Mouse (Mus musculus) myocyte (in vitro differentiated cells): ENCODE measurements around the gene Rap1gap2. TPM values are rescaled to one million over a fixed set of nuclear protein-coding genes. Genes with fewer than 3 reads are reported as not detected.
A peak's percentile ranks its signal among the peaks of the same experiment; 100 is the strongest.

ENCODE experiments used
- H3K27me3 ChIP-seq: one replicate; pipeline ENCODE4 v1.6.1; 2011; ENCODE audit not compliant: control insufficient read depth, insufficient read depth, insufficient read length
- H3K36me3 ChIP-seq: one replicate; pipeline ENCODE4 v1.6.1; 2011; ENCODE audit not compliant: control insufficient read depth, insufficient read depth
- H3K4me2 ChIP-seq: one replicate; pipeline ENCODE4 v1.6.1; 2011; ENCODE audit warnings: low read depth, control low read depth
- H3K4me3 ChIP-seq: one replicate; pipeline ENCODE4 v1.5.1; 2011; ENCODE audit warnings: mild to moderate bottlenecking, control low read depth, moderate library complexity
- H3K79me2 ChIP-seq: one replicate; pipeline ENCODE4 v1.6.1; 2011; ENCODE audit not compliant: control insufficient read depth, insufficient read depth
- H3ac ChIP-seq: one replicate; pipeline ENCODE4 v1.6.1; 2011; ENCODE audit not compliant: control insufficient read depth, insufficient read length
- CEBPB ChIP-seq: IDR thresholded peaks from 2 replicates; pipeline ENCODE4 v1.6.1; 2011; ENCODE audit warnings: mild to moderate bottlenecking, moderate library complexity; ENCODE audit not compliant: poor library complexity, insufficient read depth, severe bottlenecking
- E2F4 ChIP-seq: IDR thresholded peaks from one replicate; pipeline ENCODE4 v1.6.1; 2011; ENCODE audit warnings: mild to moderate bottlenecking, control low read depth, moderate library complexity; ENCODE audit not compliant: insufficient read depth
- MAX ChIP-seq: IDR thresholded peaks from one replicate; pipeline ENCODE4 v1.6.1; 2011; ENCODE audit warnings: low read depth, mild to moderate bottlenecking, control low read depth
- MYOD1 ChIP-seq, 3 experiments: IDR thresholded peaks; one replicate each; pipeline ENCODE4 v1.6.1; 2011; ENCODE audit warnings: control low read depth in 2 of 3, low read depth in 2 of 3, mild to moderate bottlenecking in 2 of 3, moderate library complexity in 1 of 3; ENCODE audit not compliant: insufficient read length in 2 of 3, control insufficient read depth in 1 of 3
- MYOG ChIP-seq, 3 experiments: IDR thresholded peaks; one replicate each; pipeline ENCODE4 v1.6.1; 2011; ENCODE audit warnings: control low read depth in 2 of 3, low read depth in 2 of 3, mild to moderate bottlenecking in 2 of 3; ENCODE audit not compliant: insufficient read length in 2 of 3, control insufficient read depth in 1 of 3, insufficient read depth in 1 of 3
- POLR2A ChIP-seq: IDR thresholded peaks from one replicate; pipeline ENCODE4 v1.6.1; 2011; ENCODE audit warnings: low read depth, mild to moderate bottlenecking, control low read depth, moderate library complexity; ENCODE audit not compliant: insufficient read length
- POLR2AphosphoS2 ChIP-seq: IDR thresholded peaks from one replicate; pipeline ENCODE4 v1.6.1; 2011; ENCODE audit warnings: low read depth, control low read depth; ENCODE audit not compliant: insufficient read length
- REST ChIP-seq: IDR thresholded peaks from one replicate; pipeline ENCODE4 v1.6.1; 2011; ENCODE audit warnings: mild to moderate bottlenecking, control low read depth, moderate library complexity; ENCODE audit not compliant: insufficient read depth, insufficient read length
- SRF ChIP-seq: IDR thresholded peaks from one replicate; pipeline ENCODE4 v1.6.1; 2011; ENCODE audit warnings: low read depth; ENCODE audit not compliant: control insufficient read depth, insufficient read length
- TCF12 ChIP-seq: IDR thresholded peaks from one replicate; pipeline ENCODE4 v1.6.1; 2011; ENCODE audit warnings: mild to moderate bottlenecking, control low read depth; ENCODE audit not compliant: poor library complexity, insufficient read depth, severe bottlenecking
- TCF3 ChIP-seq: IDR thresholded peaks from one replicate; pipeline ENCODE4 v1.6.1; 2011; ENCODE audit warnings: low read depth, control low read depth; ENCODE audit not compliant: insufficient read length
- USF1 ChIP-seq: IDR thresholded peaks from one replicate; pipeline ENCODE4 v1.6.1; 2011; ENCODE audit warnings: low read depth, mild to moderate bottlenecking, control low read depth, moderate library complexity
- polyA plus RNA-seq: library from polyadenylated mRNA; unstranded; fragments of >200 nt; fragmentation: generic; extraction: Trizol; gene quantifications from one replicate; pipeline ENCODE4 v1.2.1, GENCODE M21; 2012; ENCODE audit warnings: missing spikeins

Gene Rap1gap2
- polyA plus RNA-seq, 1 experiment: 43.4 TPM

DNA sequence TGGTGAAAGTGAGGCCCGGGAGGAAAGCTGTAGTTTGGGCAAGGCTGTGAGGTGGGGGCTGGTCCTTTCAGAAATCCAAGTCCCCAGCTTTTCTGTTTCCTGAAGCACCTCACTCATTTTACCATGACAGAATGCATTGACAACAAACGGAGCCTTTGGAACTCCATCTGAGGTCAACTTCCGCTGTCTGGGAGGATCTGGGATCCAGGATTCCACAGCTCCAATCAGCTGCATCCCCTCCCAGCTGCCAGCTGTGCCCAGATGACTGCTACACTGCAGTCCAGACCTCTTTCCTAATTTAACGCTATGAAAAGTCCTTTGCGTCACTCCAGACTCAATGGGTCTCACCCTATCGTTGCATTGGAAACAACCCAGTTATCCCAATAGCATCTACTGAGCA, 41.0 kb downstream of the Rap1gap2 start:
- Histone ChIP-seq H3K27me3 (no peaks in the 10 kb centered on the region), H3ac (no peak overlapping the region)

GRCm38 (mm10) chr11:74568463-74568862, 42.3 kb downstream of the Rap1gap2 start:
- no peak overlapping the region for H3K4me2 ChIP-seq
- no peaks in the 10 kb centered on the region for H3K79me2 ChIP-seq

More for the DNA sequence above, 41.0 kb downstream of the Rap1gap2 start:
- Histone ChIP-seq H3K4me3 (no peak overlapping the region), H3K79me2 (no peaks in the 10 kb centered on the region), H3K4me2 (no peak overlapping the region), H3K36me3 (no peaks in the 10 kb centered on the region)
- TF ChIP-seq REST (no peak), POLR2A (no peak), USF1 (no peak), POLR2AphosphoS2 (no peak), TCF3 (no peak), MAX (no peak), MYOG (IDR thresholded peaks at IDR 0.05; ENCODE audit: control insufficient read depth in 1 of 3, insufficient read depth in 1 of 3, insufficient read length in 2 of 3, low read depth in 2 of 3) (no peak), MYOD1 (IDR thresholded peaks at IDR 0.05; ENCODE audit: control insufficient read depth in 1 of 3, insufficient read length in 2 of 3, low read depth in 2 of 3) (no peak), E2F4 (no peak), TCF12 (no peak), SRF (no peak), CEBPB (no peak)

GRCm38 (mm10) chr11:74568004-74568403, 42.7 kb downstream of the Rap1gap2 start:
- H3K4me3 ChIP-seq: no peak overlapping the region
- H3K36me3 ChIP-seq: no peaks in the 10 kb centered on the region
- H3K4me2 ChIP-seq: no peak overlapping the region
- H3K27me3 ChIP-seq: no peaks in the 10 kb centered on the region
- H3ac ChIP-seq: no peak overlapping the region
- H3K79me2 ChIP-seq: no peaks in the 10 kb centered on the region
- TF ChIP-seq TCF12: no peak
- no peak for TF ChIP-seq MYOG (IDR thresholded peaks at IDR 0.05; ENCODE audit: control insufficient read depth in 1 of 3, insufficient read depth in 1 of 3, insufficient read length in 2 of 3, low read depth in 2 of 3)
- TF ChIP-seq POLR2A: no peak
- no peak for TF ChIP-seq REST
- TF ChIP-seq USF1: no peak
- no peak for TF ChIP-seq POLR2AphosphoS2
- no peak for TF ChIP-seq TCF3
- TF ChIP-seq CEBPB: no peak
- TF ChIP-seq MAX: no peak
- no peak for TF ChIP-seq MYOD1 (IDR thresholded peaks at IDR 0.05; ENCODE audit: control insufficient read depth in 1 of 3, insufficient read length in 2 of 3, low read depth in 2 of 3)
- TF ChIP-seq SRF: no peak
- no peak for TF ChIP-seq E2F4

More at GRCm38 (mm10) chr11:74568463-74568862, 42.3 kb downstream of the Rap1gap2 start:
- no peak for TF ChIP-seq POLR2AphosphoS2
- TF ChIP-seq TCF3: no peak
- no peak for TF ChIP-seq REST
- TF ChIP-seq MYOD1 (IDR thresholded peaks at IDR 0.05; ENCODE audit: control insufficient read depth in 1 of 3, insufficient read length in 2 of 3, low read depth in 2 of 3): no peak
- no peak overlapping the region for H3ac ChIP-seq
- no peaks in the 10 kb centered on the region for H3K27me3 ChIP-seq
- H3K36me3 ChIP-seq: no peaks in the 10 kb centered on the region
- no peak overlapping the region for H3K4me3 ChIP-seq

DNA sequence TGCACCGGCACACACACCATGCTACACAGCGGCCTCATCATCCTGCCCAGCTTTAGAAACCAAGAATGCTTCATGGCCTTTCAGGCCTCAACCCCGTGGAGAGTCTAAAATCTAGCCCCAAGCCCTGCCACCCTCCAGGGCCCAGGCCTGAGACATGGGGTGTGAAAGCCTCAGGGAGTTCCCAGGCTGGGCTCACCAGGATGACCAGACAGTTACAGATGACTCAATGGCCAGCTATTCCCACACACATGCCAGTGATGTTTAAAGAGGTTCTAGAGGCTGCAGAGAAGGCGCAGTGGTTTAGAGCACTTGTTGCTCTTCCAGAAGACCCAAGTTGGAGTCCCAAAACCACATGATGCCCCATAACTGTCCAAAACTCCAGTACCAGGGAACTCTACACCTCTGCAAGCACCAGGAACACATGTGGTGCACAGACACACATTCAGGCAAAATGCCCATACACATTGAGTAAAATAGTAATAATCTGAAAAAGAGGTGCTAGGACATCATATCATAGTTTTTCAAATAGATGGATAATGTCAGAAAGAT, 44.3 kb downstream of the Rap1gap2 start:
- Histone ChIP-seq H3K4me2 (peak overlapping the region; percentile 19), H3K4me3 (no peak overlapping the region), H3K36me3 (no peaks in the 10 kb centered on the region), H3K27me3 (no peaks in the 10 kb centered on the region), H3ac (no peak overlapping the region), H3K79me2 (no peaks in the 10 kb centered on the region)
- TF ChIP-seq SRF (no peak), MYOG (IDR thresholded peaks at IDR 0.05; ENCODE audit: control insufficient read depth in 1 of 3, insufficient read depth in 1 of 3, insufficient read length in 2 of 3, low read depth in 2 of 3) (peak in 1 of 3 experiments; percentile 41), POLR2A (no peak), MAX (no peak), REST (no peak), MYOD1 (IDR thresholded peaks at IDR 0.05; ENCODE audit: control insufficient read depth in 1 of 3, insufficient read length in 2 of 3, low read depth in 2 of 3) (peak in 1 of 3 experiments; percentile 45), TCF3 (no peak), TCF12 (no peak), E2F4 (no peak), CEBPB (no peak), POLR2AphosphoS2 (no peak), USF1 (peak; percentile 58)

GRCm38 (mm10) chr11:74561392-74561791, 49.3 kb downstream of the Rap1gap2 start:
- Histone ChIP-seq H3K4me3 (no peak overlapping the region), H3ac (no peak overlapping the region), H3K4me2 (no peak overlapping the region), H3K27me3 (no peaks in the 10 kb centered on the region), H3K36me3 (no peaks in the 10 kb centered on the region), H3K79me2 (no peaks in the 10 kb centered on the region)
- TF ChIP-seq MYOD1 (IDR thresholded peaks at IDR 0.05; ENCODE audit: control insufficient read depth in 1 of 3, insufficient read length in 2 of 3, low read depth in 2 of 3) (no peak), TCF12 (no peak), TCF3 (no peak), REST (no peak), MYOG (IDR thresholded peaks at IDR 0.05; ENCODE audit: control insufficient read depth in 1 of 3, insufficient read depth in 1 of 3, insufficient read length in 2 of 3, low read depth in 2 of 3) (no peak)
